Mouse (Mus musculus) liver, adult 2 months (tissue): Measurements from ENCODE around the gene Gjb6. TPM values are rescaled to one million over a fixed set of nuclear protein-coding genes. Genes with fewer than 3 reads are reported as not detected.
A peak's percentile ranks its signal among the peaks of the same experiment; 100 is the strongest.

Source experiments
- DNase-seq: peaks from one replicate; pipeline ENCODE4 v3.0.0-alpha.2; 2011; ENCODE audit warnings: low read depth, low spot score; ENCODE audit errors: extremely low read depth
- H3K27ac ChIP-seq: fragments of 200-500 bp; replicated peaks from 2 replicates; pipeline ENCODE4 v1.5.1; 2012; ENCODE audit warnings: low read depth, mild to moderate bottlenecking, control low read depth, inconsistent platforms, low read length; ENCODE audit not compliant: insufficient read depth
- H3K27me3 ChIP-seq: fragments of 200-500 bp; 2 replicates; pipeline ENCODE4 v1.6.1; 2012; ENCODE audit warnings: mild to moderate bottlenecking, moderate library complexity, low read length, inconsistent platforms; ENCODE audit not compliant: control insufficient read depth, insufficient read depth
- H3K36me3 ChIP-seq: fragments of 200-500 bp; 2 replicates; pipeline ENCODE4 v1.6.1; 2012; ENCODE audit warnings: low read length, inconsistent platforms; ENCODE audit not compliant: control insufficient read depth, insufficient read depth
- H3K4me1 ChIP-seq: fragments of 200-500 bp; 2 replicates; pipeline ENCODE4 v1.6.1; 2011; ENCODE audit warnings: low read length; ENCODE audit not compliant: control insufficient read depth, insufficient read depth
- H3K4me3 ChIP-seq: fragments of 200-500 bp; 2 replicates; pipeline ENCODE4 v1.5.1; 2011; ENCODE audit warnings: low read depth, mild to moderate bottlenecking, control low read depth, low read length, moderate library complexity; ENCODE audit not compliant: insufficient read depth
- H3K79me2 ChIP-seq: fragments of 200-500 bp; 2 replicates; pipeline ENCODE4 v1.6.1; 2012; ENCODE audit warnings: inconsistent platforms, mild to moderate bottlenecking, low read length, moderate library complexity; ENCODE audit not compliant: control insufficient read depth, insufficient read depth
- H3K9ac ChIP-seq: fragments of 200-500 bp; 2 replicates; pipeline ENCODE4 v1.6.1; 2012; ENCODE audit warnings: low read depth, mild to moderate bottlenecking, control low read depth, inconsistent platforms, low read length
- CTCF ChIP-seq: fragments of 200-500 bp; IDR thresholded peaks from 2 replicates; pipeline ENCODE4 v1.5.1; 2011; ENCODE audit warnings: low read depth, low read length, control low read depth
- POLR2A ChIP-seq: fragments of 200-500 bp; IDR thresholded peaks from 2 replicates; pipeline ENCODE4 v1.6.1; 2011; ENCODE audit warnings: low read length, control low read depth; ENCODE audit not compliant: insufficient read depth; ENCODE audit errors: extremely low read depth
- WGBS: fragments of 180-500 bp; shearing (Covaris S2); methylation state at CpG from one replicate; pipeline ENCODE4 v1.1.7; 2018; 5-methylcytosine and 5-hydroxymethylcytosine counted together
- polyA plus RNA-seq: library from polyadenylated mRNA; depleted of rRNA; stranded (reverse); fragments of >200 nt; gene quantifications from 2 replicates; pipeline ENCODE4 v1.2.3, GENCODE M21; 2012
- total RNA-seq: library from RNA; depleted of rRNA; stranded (reverse); fragments of >200 nt; gene quantifications from 2 replicates; pipeline ENCODE4 v1.2.3, GENCODE M21; 2014

Gene Gjb6
- total and polyA plus RNA-seq, 2 experiments, result not detected

DNA sequence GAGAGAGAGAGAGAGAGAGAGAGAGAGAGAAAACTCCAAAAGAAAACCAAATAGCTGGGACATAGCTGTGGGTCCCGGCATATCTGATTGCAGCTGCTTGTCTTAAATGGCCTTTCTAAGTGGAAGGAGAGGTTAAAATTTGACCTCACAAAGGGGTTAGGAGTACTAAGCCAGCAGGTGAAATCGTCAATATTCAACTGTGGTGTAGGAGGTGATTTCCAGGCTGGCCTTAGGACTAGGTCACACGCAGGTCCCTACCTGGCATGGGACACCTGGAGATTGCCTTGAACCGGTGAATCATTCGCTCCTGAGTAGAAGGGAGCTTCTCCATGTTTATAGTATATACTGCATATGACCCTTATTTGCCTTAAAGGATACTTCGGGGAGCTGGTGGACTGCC is 30.3 kb downstream of the Gjb6 start:
- peak overlapping the region; percentile 96 for H3K4me3 ChIP-seq
- H3K36me3 ChIP-seq, result peaks cover 20% of the 10 kb centered on the region; the same call in 1 of the 2 replicates
- DNase-seq, result peak; percentile 95
- peaks cover 19% of the 10 kb centered on the region for H3K4me1 ChIP-seq
- H3K27me3 ChIP-seq, result no peaks in the 10 kb centered on the region
- TF ChIP-seq CTCF, result no peak
- peak; percentile 43; the same call in 1 of the 2 replicates for TF ChIP-seq POLR2A
- H3K27ac ChIP-seq, result peak overlapping the region; percentile 97
- WGBS, result 22% methylated on average over 6 of the region's 6 CpGs
- H3K79me2 ChIP-seq, result peaks cover 8% of the 10 kb centered on the region
- H3K9ac ChIP-seq, result peak overlapping the region; percentile 99

DNA sequence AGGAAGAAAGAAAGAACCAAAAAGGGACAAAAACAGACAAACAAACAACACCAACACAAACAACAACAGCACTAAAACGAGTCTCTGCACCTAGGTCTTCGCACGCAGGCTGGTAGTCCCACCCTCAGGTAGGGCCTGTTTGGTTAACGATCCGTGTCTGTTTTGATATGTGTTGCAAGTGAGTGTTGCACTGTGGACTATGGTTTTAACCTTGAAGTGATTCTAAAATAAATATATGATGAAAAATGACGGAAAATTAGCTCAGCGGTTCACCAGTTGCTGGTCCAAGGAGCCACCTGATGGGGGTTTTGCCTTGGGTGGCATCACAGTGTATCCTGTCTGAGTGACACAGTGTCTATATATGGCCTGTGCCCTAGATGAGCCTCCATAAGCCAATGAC is 31.8 kb downstream of the Gjb6 start:
- H3K4me3 ChIP-seq, result peak overlapping the region; percentile 48
- peaks cover 8% of the 10 kb centered on the region for H3K79me2 ChIP-seq
- peaks cover 20% of the 10 kb centered on the region; the same call in 1 of the 2 replicates for H3K36me3 ChIP-seq
- H3K27me3 ChIP-seq, result no peaks in the 10 kb centered on the region
- peak overlapping the region; percentile 77 for H3K9ac ChIP-seq
- TF ChIP-seq CTCF, result no peak
- no peak for TF ChIP-seq POLR2A
- DNase-seq, result peak; percentile 92
- peaks cover 12% of the 10 kb centered on the region for H3K4me1 ChIP-seq
- H3K27ac ChIP-seq, result peak overlapping the region; percentile 97
- WGBS, result 21% methylated on average over 7 of the region's 7 CpGs

DNA sequence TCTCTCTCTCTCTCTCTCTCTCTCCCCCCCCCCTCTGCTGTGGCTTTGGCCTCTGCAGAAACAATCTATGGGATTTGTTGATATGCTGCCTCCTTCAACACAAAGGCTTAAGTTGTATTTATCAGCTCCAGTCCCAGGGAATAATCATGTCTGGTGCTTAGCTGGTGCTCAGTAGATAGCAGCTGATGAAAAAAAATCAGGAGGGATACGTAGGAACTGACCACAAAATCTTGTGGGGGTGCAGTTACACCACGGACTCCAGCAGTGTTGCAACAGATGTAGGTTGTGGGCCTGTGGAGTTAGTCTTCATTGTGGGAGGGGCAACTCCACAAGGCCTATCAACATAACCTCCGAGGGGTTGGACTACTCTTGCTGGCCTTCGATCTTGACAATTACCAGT is 37.6 kb downstream of the Gjb6 start:
- TF ChIP-seq CTCF, result no peak
- no peak for DNase-seq
- WGBS, result 32% methylated on average over 4 of the region's 4 CpGs
- H3K4me3 ChIP-seq, result no peak overlapping the region
- H3K27ac ChIP-seq, result no peak overlapping the region
- peaks cover 3% of the 10 kb centered on the region; the same call in 1 of the 2 replicates for H3K4me1 ChIP-seq
- no peak overlapping the region for H3K9ac ChIP-seq
- no peaks in the 10 kb centered on the region for H3K27me3 ChIP-seq
- H3K36me3 ChIP-seq, result peaks cover 19% of the 10 kb centered on the region; the same call in 1 of the 2 replicates
- H3K79me2 ChIP-seq, result no peaks in the 10 kb centered on the region

DNA sequence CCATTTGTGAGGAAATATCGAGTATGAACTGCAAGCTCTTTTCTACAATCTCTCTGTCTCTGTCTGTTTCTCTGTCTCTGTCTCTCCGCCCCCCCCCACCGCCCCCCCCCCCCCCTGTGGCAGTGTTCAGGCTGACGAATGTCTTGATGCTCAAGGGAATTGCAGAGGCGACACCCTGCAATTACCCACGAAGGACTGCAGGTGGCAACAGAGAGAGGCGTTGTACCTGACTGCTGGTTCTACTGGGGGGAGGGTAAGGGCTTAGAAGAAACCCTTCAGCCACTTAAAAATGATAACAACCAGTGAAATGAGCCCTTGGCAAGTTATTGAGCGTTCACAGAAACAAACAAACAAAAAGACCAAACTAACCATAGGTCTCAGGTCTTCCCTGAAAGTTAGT is 40.4 kb downstream of the Gjb6 start:
- WGBS, result 2% methylated on average over 8 of the region's 8 CpGs
- TF ChIP-seq CTCF (peak; percentile 83), POLR2A (no peak)
- Histone ChIP-seq H3K27ac (no peak overlapping the region), H3K9ac (no peak overlapping the region), H3K79me2 (no peaks in the 10 kb centered on the region), H3K4me3 (no peak overlapping the region), H3K4me1 (peaks cover 15% of the 10 kb centered on the region; the same call in 1 of the 2 replicates), H3K36me3 (no peaks in the 10 kb centered on the region), H3K27me3 (no peaks in the 10 kb centered on the region)
- peak; percentile 69 for DNase-seq

DNA sequence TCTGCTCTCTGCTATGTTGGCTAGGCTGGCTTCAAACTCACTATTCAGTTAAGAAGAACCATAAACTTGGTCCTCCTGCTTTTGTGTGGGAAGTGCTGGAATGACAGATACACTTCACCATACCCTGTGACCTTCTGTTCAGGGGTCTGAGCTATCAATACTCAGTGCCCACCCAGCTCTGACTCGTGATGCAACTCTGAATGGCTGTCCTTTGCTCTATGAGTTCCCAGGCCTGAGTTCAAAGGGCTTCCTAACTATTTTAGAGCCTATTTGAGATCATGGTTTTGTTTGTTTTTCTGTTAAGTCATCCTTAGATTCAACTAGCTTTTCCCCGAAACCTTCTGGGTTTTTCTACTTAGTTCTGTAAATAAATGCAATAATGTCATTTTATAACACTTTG is 43.4 kb downstream of the Gjb6 start:
- Histone ChIP-seq H3K27ac (peak overlapping the region; percentile 92), H3K79me2 (no peaks in the 10 kb centered on the region), H3K4me1 (peaks cover 20% of the 10 kb centered on the region), H3K9ac (peak overlapping the region; percentile 45), H3K36me3 (no peaks in the 10 kb centered on the region), H3K4me3 (peak overlapping the region; percentile 13), H3K27me3 (no peaks in the 10 kb centered on the region)
- WGBS, result 18% methylated on average over 2 of the region's 2 CpGs
- peak; percentile 92 for DNase-seq
- TF ChIP-seq CTCF (no peak), POLR2A (no peak)

DNA sequence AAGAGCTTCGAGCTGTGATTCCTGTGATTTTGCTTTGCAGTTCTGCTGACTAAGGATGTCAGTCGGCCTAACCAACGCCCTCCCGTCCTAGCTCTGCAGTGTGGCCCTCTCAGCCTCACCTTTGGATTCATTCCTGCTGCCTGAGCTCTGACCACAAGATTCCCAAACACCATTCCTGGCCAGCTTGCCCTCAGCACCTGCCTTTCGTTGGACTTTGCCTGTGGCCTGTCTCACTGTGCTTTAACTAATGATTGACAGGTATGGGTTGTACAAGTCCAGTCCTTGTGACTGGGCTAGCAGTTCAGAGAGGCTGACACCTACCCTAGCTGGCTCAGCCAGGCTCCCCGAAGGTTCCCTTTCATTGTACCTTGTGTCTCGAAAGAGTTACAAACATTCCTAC is 44.3 kb downstream of the Gjb6 start:
- Histone ChIP-seq H3K4me1 (peaks cover 24% of the 10 kb centered on the region), H3K27ac (peak overlapping the region; percentile 92), H3K27me3 (no peaks in the 10 kb centered on the region), H3K4me3 (no peak overlapping the region), H3K9ac (no peak overlapping the region), H3K36me3 (no peaks in the 10 kb centered on the region), H3K79me2 (no peaks in the 10 kb centered on the region)
- DNase-seq, result peak; percentile 100
- 25% methylated on average over 7 of the region's 7 CpGs for WGBS
- TF ChIP-seq POLR2A (0 out of 2 replicates have a peak, but pooled peaks have one; percentile 15), CTCF (no peak)
